Mouse (Mus musculus): ENCODE results near the gene Prps1l1. TPM values are rescaled to one million over a fixed set of nuclear protein-coding genes. Genes with fewer than 3 reads are reported as not detected.

The Prps1l1 gene
- polyA plus RNA-seq, 1 experiment from 2014 or later: not detected

Other genes with a start within 250 kb of the Prps1l1 start
- 9.8 and 10.2 TPM in 2 replicates for gene Hdac9, start 67.7 kb upstream of the Prps1l1 start, polyA plus RNA-seq (2015; fragmentation: Nextera tagmentation; extraction: Ambion mirVana)
- gene Snx13, start 62.4 kb downstream of the Prps1l1 start, polyA plus RNA-seq (2015; fragmentation: Nextera tagmentation; extraction: Ambion mirVana): 28.0 and 28.2 TPM in 2 replicates